Mouse (Mus musculus) liver, embryonic 14.5 days (tissue): ENCODE measurements at regions not wholly inside any gene's neighbourhood (a gene's known extent, or its start where the extent isn't known, plus 50 kb on each side); places are given as distances from the start of the nearest gene placed in this dataset.
A peak's percentile ranks its signal among the peaks of the same experiment; 100 is the strongest.
"Not testable (repeated sequence)": the region's sequence is repeated elsewhere in the genome, so short reads cannot be mapped to it uniquely, and the experiment has no call there.

Experiments used
- ATAC-seq: fragments of 200-750 bp; cut with Nextera tagmentation; 2 replicates; pipeline ENCODE4 v1.8.0; 2017; ENCODE audit warnings: moderate number of reproducible peaks, mild to moderate bottlenecking, moderate library complexity; ENCODE audit not compliant: insufficient read depth
- DNase-seq, 3 experiments: peaks; one replicate each; pipeline ENCODE4 v3.0.0-alpha.2; 2012 to 2013; ENCODE audit warnings: low read depth in 3 of 3, low spot score in 3 of 3
- H3K27ac ChIP-seq: fragments of 300-500 bp; sonication (generic); 2 replicates; pipeline ENCODE4 v1.5.1; 2014; ENCODE audit warnings: moderate library complexity, mild to moderate bottlenecking, control low read depth, inconsistent platforms
- H3K27me3 ChIP-seq: fragments of 300-500 bp; sonication (generic); 2 replicates; pipeline ENCODE4 v1.6.1; 2014; ENCODE audit warnings: mild to moderate bottlenecking, low read length, moderate library complexity; ENCODE audit not compliant: control insufficient read depth, insufficient read depth
- H3K36me3 ChIP-seq: fragments of 300-500 bp; sonication (generic); replicated peaks from 2 replicates; pipeline ENCODE4 v1.6.1; 2014; ENCODE audit warnings: low read depth; ENCODE audit not compliant: control insufficient read depth, insufficient read depth
- H3K4me1 ChIP-seq, 2 experiments: fragments of 200-500 bp in 1 of 2; fragments of 300-500 bp in 1 of 2; sonication (generic) in 1 of 2; replicated peaks; 2 replicates each; pipeline ENCODE4 v1.6.1; 2012 to 2014; ENCODE audit warnings: antibody characterized with exemption in 1 of 2, inconsistent platforms in 1 of 2, low read length in 1 of 2; ENCODE audit not compliant: control insufficient read depth in 2 of 2, insufficient read depth in 2 of 2
- H3K4me2 ChIP-seq: fragments of 300-500 bp; sonication (generic); 2 replicates; pipeline ENCODE4 v1.6.1; 2014; ENCODE audit warnings: low read depth, mild to moderate bottlenecking, control low read depth, moderate library complexity
- H3K4me3 ChIP-seq, 2 experiments: fragments of 200-500 bp in 1 of 2; fragments of 300-500 bp in 1 of 2; sonication (generic) in 1 of 2; 2 replicates each; pipeline ENCODE4 v1.5.1; 2012 to 2014; ENCODE audit warnings: low read depth in 2 of 2, low read length in 2 of 2, mild to moderate bottlenecking in 2 of 2, control low read depth in 1 of 2, inconsistent platforms in 1 of 2, moderate library complexity in 1 of 2; ENCODE audit not compliant: insufficient read depth in 1 of 2
- H3K9ac ChIP-seq: fragments of 300-500 bp; sonication (generic); replicated peaks from 2 replicates; pipeline ENCODE4 v1.6.1; 2014; ENCODE audit warnings: mild to moderate bottlenecking, control low read depth, moderate library complexity
- H3K9me3 ChIP-seq: fragments of 300-500 bp; sonication (generic); 2 replicates; pipeline ENCODE4 v1.6.1; 2016; ENCODE audit warnings: low read length, mixed read lengths; ENCODE audit not compliant: control insufficient read depth
- CTCF ChIP-seq: IDR thresholded peaks from 2 replicates; pipeline ENCODE4 v1.5.1; 2016; ENCODE audit warnings: antibody characterized with exemption, low read depth, control low read depth
- EP300 ChIP-seq: IDR thresholded peaks from 2 replicates; pipeline ENCODE4 v1.6.1; 2016; ENCODE audit warnings: antibody characterized with exemption, low read depth
- WGBS: fragments of 180-500 bp; shearing (Covaris S2); extraction: QIAGEN DNeasy Blood & Tissue Kit; methylation state at CpG from one replicate; pipeline ENCODE4 v1.1.7; 2014; ENCODE audit not compliant: insufficient replicate concordance; 5-methylcytosine and 5-hydroxymethylcytosine counted together

DNA sequence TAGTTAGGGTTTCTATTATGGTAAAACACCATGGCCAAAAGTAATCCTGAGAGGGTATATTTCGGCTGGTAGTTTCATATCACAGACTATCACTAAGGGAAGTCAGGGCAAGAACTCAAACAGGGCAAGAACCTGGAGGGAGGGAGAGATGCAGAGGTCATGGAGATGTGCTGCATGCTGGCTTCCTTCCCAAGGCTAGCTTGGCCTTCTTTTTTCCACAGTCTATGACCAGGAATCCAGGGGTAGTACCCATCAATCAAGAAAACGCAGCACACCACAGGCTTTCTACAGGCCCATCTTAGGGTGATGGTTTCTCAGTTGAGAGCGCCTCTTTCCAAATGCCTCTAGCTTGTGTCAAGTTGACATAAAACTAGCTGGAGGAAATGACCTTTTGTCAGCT lies 126.1 kb upstream of the Stt3b start:
- Histone ChIP-seq H3K9ac (no peak overlapping the region), H3K4me1 (no peaks in the 10 kb centered on the region), H3K36me3 (no peaks in the 10 kb centered on the region), H3K4me3 (no peak overlapping the region), H3K27ac (no peak overlapping the region), H3K4me2 (no peak overlapping the region), H3K27me3 (no peaks in the 10 kb centered on the region), H3K9me3 (no peaks in the 10 kb centered on the region)
- TF ChIP-seq CTCF (no peak), EP300 (no peak)
- 68% methylated on average over 3 of the region's 3 CpGs for WGBS
- no peak for ATAC-seq
- DNase-seq, result no peak

DNA sequence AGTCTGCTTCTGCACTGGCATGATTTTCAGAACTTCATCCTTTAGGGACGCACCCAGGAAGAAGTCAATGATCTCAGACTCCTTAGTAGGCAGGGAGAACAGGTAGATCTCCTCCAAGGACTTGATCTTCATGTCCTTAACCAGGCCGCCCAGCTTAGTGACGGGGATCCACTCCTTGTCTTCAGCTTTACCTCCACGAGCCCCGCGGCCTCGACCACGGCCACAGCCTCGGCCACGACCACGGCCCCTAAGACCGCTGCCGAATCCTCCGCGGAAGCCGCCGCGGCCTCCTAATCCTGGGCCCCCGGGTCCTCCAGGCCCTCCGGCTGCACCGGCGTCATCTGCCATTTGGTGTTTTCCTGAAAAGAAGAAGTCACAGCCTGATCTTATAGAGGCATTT lies 128.0 kb upstream of the Stt3b start:
- H3K9me3 ChIP-seq, H3K36me3 ChIP-seq, H3K4me3 ChIP-seq, ATAC-seq, H3K27me3 ChIP-seq, H3K27ac ChIP-seq, H3K4me2 ChIP-seq, DNase-seq, H3K9ac ChIP-seq, H3K4me1 ChIP-seq: not testable (repeated sequence)
- 92% methylated on average over 22 of the region's 22 CpGs for WGBS

DNA sequence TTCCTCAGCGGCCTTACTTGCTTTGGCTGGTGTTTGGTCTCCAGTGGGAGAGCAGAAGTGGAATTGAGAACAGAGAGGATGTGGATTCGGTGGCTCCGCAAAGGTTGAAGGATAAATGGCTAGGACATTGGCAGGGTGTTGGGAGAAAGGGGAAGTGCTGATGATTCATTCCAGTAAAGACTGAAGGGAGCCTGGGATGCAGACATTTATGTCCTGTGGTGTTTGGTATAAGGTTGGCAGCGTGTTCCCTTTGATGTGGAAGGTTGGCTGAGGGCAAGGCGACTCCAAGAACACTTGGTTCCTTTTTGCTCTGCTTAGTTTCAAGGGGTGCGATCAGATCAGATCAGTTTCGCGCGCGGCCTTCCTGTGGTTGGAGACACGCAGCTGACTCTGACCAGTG lies 136.5 kb upstream of the Stt3b start:
- no peaks in the 10 kb centered on the region for H3K4me1 ChIP-seq
- H3K27me3 ChIP-seq, result no peaks in the 10 kb centered on the region
- H3K9me3 ChIP-seq, result no peaks in the 10 kb centered on the region
- WGBS, result 42% methylated on average over 11 of the region's 11 CpGs
- no peak for DNase-seq
- TF ChIP-seq CTCF (no peak), EP300 (no peak)
- no peak for ATAC-seq
- no peak overlapping the region for H3K4me3 ChIP-seq
- H3K27ac ChIP-seq, result no peak overlapping the region
- H3K4me2 ChIP-seq, result no peak overlapping the region
- H3K36me3 ChIP-seq, result no peaks in the 10 kb centered on the region
- H3K9ac ChIP-seq, result no peak overlapping the region

DNA sequence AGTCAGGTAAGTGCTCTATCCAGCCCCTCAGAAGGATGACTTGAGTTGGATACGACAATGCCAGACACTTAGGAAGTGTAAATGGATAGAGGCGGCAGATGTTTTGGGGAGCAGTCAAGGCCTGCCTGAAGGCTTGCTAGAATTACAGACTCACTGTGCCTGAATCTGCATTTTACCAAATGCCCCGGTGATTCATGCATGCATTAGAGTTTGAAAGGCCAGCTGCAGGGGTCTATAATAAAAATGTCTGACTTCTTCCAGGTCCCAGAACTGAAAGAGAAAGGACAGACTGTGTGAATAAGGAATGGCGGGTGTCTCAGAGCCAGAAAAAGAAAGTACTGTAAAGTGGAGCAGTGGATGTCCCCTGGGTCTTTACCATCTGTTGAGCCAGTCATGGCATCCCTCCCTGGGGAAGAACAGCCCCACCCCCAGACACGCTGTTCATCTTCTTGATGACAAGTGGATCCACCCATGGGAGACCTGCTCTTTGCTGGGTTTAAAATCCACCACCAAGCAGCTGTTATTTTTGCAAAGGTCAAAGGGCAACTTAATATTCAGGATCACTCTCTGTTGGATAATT lies 140.6 kb upstream of the Stt3b start:
- 63% methylated on average over 5 of the region's 5 CpGs for WGBS
- Histone ChIP-seq H3K27me3 (no peaks in the 10 kb centered on the region), H3K4me3 (no peak overlapping the region), H3K4me1 (peaks cover 0 to 3% of the 10 kb centered on the region in 2 experiments; a peak in 1 of 4 replicates), H3K4me2 (no peak overlapping the region), H3K27ac (no peak overlapping the region), H3K36me3 (no peaks in the 10 kb centered on the region), H3K9ac (no peak overlapping the region), H3K9me3 (no peaks in the 10 kb centered on the region)
- TF ChIP-seq EP300 (no peak), CTCF (no peak)
- DNase-seq, result no peak
- no peak for ATAC-seq

DNA sequence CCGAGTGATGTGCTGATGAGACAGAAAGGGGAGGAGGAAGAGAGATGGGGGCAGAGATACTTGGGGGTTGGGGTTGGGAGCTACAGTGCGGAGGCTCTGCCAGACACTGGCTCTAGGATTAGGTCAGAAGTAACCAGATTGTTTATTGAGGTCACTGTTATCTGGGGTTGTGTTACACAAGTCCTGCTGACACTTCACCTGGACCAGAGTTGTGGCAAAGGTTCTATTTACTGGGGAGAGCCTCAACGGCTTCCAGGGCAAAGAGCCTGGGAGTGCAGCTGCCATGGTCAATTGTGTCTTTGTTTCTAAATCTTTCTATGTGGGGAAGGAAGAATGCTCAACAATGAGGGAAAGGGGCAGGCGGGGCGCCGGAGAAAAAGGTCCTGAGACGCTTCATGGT lies 144.6 kb upstream of the Stt3b start:
- WGBS, result 70% methylated on average over 7 of the region's 7 CpGs
- peak; percentile 73 for ATAC-seq
- TF ChIP-seq CTCF (no peak), EP300 (no peak)

More for the DNA sequence above, 144.6 kb upstream of the Stt3b start:
- H3K9ac ChIP-seq, result no peak overlapping the region
- DNase-seq, result peak in 1 of 3 experiments; percentile 14
- no peaks in the 10 kb centered on the region for H3K27me3 ChIP-seq
- H3K4me1 ChIP-seq, result peaks cover 0 to 5% of the 10 kb centered on the region in 2 experiments; a peak in 1 of 4 replicates
- no peaks in the 10 kb centered on the region for H3K36me3 ChIP-seq
- H3K4me3 ChIP-seq, result no peak overlapping the region
- no peak overlapping the region for H3K27ac ChIP-seq
- H3K4me2 ChIP-seq, result no peak overlapping the region
- no peaks in the 10 kb centered on the region for H3K9me3 ChIP-seq
